Mouse (Mus musculus): ENCODE measurements around the gene Ptk7. TPM values are rescaled to one million over a fixed set of nuclear protein-coding genes. Genes with fewer than 3 reads are reported as not detected.

The Ptk7 gene
- total RNA-seq, 4 experiments from 2014 or later, result 1.8 to 3.5 (median 2.1) TPM

GRCm38 (mm10) chr17:46644916-46645475 is 15.7 kb upstream of the Ptk7 start:
- DNase-seq (ENCODE audit: low spot score), result no peak

DNA sequence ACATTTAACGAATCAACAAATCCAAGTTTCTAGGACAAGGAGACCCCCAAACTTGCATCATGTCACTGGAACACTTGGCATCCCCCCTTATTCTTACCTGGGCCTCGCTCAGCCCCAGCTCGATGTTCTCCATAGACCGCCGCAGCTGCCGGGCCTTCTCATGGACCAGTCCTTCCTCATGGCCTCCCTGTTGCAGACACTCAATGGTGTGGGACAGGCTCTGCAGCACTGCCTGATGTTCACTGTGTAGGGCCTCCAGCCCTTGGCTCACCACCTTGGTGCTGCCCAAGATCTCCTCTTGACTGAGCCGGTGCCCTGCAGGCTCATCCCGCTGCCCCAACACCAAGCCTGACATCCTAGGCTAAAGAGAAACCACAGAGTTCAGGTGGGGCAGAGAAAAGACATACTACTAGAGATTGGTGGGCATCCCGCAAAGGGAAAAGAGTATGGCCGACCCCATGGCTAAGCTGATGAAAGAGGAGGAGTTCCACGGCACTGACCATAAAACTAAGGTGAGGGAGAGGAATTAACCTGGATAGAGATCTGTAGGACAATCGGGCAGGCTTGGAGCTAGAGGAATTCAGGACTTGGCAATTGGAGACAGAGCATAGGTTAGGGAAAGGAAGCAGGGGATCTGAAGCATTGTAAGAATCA is 15.0 kb upstream of the Ptk7 start:
- no peak for DNase-seq (ENCODE audit: low spot score)

DNA sequence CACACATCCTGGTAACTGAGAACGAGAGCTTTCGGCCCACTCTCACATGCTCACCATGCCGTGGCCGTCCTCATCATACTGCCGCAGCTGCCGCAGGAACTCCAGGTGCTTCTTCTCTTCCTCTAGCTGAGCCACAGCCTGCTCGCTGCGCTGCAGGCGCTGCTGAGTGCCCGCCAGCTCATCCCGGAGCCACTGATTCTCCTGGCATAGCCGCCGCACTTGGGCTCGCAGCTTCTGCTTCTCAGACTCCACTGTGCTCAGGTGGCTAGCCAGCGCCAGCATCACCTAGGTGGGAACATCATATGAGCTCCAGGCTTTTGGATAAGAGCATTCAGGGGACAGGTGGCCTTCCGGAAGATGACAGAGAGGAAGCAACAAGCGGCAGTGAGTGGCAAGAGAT is 12.8 kb upstream of the Ptk7 start:
- DNase-seq (ENCODE audit: low spot score), result no peak

GRCm38 (mm10) chr17:46639929-46640328 is 10.6 kb upstream of the Ptk7 start:
- no peak for DNase-seq (ENCODE audit: low spot score)

- DNase-seq (ENCODE audit: low spot score), result peak; percentile 78
Observed at GRCm38 (mm10) chr17:46636831-46637523, 7.7 kb upstream of the Ptk7 start.

GRCm38 (mm10) chr17:46629685-46630441 is 559 bp upstream of the Ptk7 start:
- no peak for DNase-seq (ENCODE audit: low spot score)

DNA sequence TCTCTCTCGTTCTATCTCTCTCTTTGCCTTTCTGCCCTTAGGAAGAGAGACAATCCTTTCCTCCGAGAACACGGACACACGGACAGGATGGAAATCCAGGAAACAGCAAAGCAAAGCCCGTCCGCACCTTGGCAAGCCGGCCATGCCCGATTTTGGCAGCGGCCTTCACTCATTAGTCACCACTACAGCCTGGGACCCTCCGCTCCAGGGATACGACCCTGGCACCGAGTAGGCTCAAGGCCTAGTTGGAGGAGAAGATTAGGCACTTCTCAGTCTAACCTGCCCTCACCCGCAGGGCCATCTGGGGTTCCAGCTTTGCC is 873 bp downstream of the Ptk7 start:
- DNase-seq (ENCODE audit: low spot score), result no peak

- no peak for DNase-seq (ENCODE audit: low spot score)
Observed at GRCm38 (mm10) chr17:46627409-46627808, 1.9 kb downstream of the Ptk7 start.

DNA sequence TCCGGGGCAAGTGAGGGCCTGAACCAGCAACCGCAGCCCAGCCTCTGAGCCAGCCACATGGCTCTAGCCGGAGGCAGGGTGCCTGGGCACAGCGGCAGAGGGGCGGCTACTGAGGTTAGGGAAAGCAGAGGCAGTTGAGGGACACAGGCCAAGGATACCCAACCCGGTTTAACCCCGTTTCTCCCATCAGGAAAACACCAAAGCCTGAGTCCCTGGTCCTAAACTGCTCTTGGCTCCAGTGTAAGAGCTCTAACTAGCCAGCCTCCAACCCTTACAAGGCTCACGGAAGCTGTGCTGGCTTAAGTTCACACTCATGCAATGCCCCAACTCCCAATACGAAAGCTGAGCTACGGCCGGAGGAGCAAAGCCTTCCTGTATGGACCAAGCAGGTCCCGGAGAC is 4.7 kb downstream of the Ptk7 start:
- no peak for DNase-seq (ENCODE audit: low spot score)

- no peak for DNase-seq (ENCODE audit: low spot score)
Observed at GRCm38 (mm10) chr17:46623819-46624557, 5.3 kb downstream of the Ptk7 start.

- no peak for DNase-seq (ENCODE audit: low spot score)
Observed at GRCm38 (mm10) chr17:46622269-46622668, 7.0 kb downstream of the Ptk7 start.

DNA sequence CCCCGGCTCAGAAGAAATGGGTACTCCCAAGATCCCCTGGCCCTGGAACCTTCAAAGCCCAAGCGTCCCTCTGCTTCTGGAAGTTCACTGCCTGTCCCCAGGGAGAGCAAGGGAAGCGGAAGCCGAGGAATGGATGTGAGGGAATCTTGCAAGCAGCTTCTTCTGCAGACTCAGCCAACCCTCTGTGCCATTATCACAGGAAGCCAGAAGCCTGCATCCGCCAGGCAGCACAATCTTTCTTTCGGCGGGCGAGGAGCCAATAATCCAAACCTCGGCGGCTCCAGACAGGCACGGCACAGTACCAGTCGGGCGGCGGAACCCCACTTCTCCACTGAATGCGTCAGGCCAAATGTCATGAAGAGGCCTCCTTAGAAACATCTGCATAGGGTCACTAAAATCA is 8.0 kb downstream of the Ptk7 start:
- DNase-seq (ENCODE audit: low spot score), result no peak

- no peak for DNase-seq (ENCODE audit: low spot score)
Observed at GRCm38 (mm10) chr17:46619683-46620357, 9.5 kb downstream of the Ptk7 start.

GRCm38 (mm10) chr17:46618769-46619682 is 10.3 kb downstream of the Ptk7 start:
- no peak for DNase-seq (ENCODE audit: low spot score)

- no peak for DNase-seq (ENCODE audit: low spot score)
Observed at GRCm38 (mm10) chr17:46618394-46618768, 10.9 kb downstream of the Ptk7 start.

DNA sequence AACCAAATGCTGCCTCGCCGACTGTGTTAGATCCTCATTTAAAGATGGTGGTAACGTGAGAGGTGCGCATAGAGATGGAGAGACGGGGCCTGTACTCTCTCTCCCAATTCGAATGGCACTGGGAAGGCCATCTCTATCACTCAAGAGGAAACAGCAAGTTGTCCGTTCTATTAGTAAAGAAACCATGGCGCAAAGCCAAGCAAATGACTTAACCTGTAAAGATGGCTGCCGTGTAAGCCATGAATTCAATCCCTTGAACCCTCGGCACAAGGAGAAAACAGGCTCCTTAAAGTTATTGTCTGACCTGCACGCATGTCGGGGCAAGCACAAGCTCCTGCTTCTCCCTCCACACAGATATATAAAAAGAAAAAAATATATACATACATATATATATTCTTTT is 11.5 kb downstream of the Ptk7 start:
- no peak for DNase-seq (ENCODE audit: low spot score)

DNA sequence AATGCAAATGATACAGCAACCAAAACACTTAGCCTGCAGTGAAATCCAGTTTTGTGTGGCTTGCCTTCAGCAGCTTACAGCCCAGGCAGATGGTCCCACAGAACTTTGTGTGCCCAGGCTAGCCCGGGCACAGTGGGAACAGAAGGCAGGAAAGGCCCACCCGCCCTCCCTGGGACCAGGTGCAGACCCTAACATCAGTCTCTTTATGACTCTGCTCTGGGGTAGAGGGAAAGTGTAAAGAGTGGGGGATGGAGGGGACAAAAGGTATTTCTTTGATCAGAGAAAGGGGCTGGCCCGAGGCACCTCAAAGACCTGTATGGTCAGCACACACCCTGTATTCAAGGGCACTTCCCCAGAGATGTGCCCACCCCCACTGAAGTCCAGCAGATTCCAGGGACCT is 16.1 kb downstream of the Ptk7 start:
- no peak for DNase-seq (ENCODE audit: low spot score)

- no peak for DNase-seq (ENCODE audit: low spot score)
Observed at GRCm38 (mm10) chr17:46612820-46613219, 16.5 kb downstream of the Ptk7 start.

DNA sequence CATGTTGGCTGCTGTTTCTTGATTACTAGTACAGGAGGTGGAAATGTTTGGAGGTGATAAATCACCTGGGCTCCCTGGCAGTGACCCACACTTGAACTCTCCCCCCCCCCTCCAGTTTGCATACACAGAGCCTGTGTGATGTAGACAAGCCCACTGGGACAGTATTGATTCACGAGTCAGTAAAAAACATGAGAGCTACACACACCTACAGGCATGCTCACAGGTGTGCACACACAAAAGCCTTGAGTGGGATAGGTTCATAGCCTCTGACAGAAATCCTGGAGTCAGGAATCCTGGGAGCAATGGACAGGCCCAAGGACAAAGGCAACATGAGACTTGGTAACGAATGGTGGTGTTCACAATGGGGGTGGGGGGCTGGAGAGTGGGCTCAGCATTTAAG is 17.1 kb downstream of the Ptk7 start:
- no peak for DNase-seq (ENCODE audit: low spot score)

DNA sequence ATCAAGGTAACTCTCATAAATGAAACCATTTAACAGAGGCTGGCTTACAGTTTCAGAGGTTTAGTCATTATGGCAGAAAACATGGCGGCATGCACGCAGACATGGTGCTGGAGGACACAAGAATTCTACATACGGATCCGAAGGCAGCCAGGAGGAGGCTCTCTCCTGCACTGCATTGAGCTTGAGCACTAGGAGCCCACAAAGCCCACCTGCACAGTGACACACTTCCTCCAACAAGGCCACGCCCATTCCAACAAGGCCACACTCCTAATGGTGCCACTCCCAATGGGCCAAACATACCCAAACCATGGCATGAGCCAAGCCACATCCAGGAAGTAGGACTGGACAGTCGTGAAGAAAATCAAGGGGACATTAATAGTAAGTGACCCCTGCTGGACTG is 18.0 kb downstream of the Ptk7 start:
- DNase-seq (ENCODE audit: low spot score), result no peak
